Mouse (Mus musculus) brain, embryonic 14.5 days (tissue): Measurements from ENCODE around the gene Rab17. TPM values are rescaled to one million over a fixed set of nuclear protein-coding genes. Genes with fewer than 3 reads are reported as not detected.

Experiments
- DNase-seq: peaks from one replicate; pipeline ENCODE4 v3.0.0-alpha.2; 2011; ENCODE audit warnings: low read depth
- CTCF ChIP-seq: fragments of 200-500 bp; IDR thresholded peaks from 2 replicates; pipeline ENCODE4 v1.5.1; 2012; ENCODE audit warnings: inconsistent platforms, mild to moderate bottlenecking, moderate library complexity, borderline replicate concordance; ENCODE audit not compliant: insufficient read depth, insufficient read length; ENCODE audit errors: extremely low read depth
- POLR2A ChIP-seq: fragments of 200-500 bp; IDR thresholded peaks from 2 replicates; pipeline ENCODE4 v1.6.1; 2012; ENCODE audit warnings: mild to moderate bottlenecking, inconsistent platforms, borderline replicate concordance; ENCODE audit not compliant: poor library complexity, insufficient read depth, insufficient read length, severe bottlenecking; ENCODE audit errors: extremely low read depth
- polyA plus RNA-seq: library from polyadenylated mRNA; depleted of rRNA; stranded (reverse); fragments of >200 nt; gene quantifications from 2 replicates; pipeline ENCODE4 v1.2.3, GENCODE M21; 2012; rRNA removed

Gene Rab17
- 0.25 TPM in 1 of 2 replicates, not detected in the other for polyA plus RNA-seq

DNA sequence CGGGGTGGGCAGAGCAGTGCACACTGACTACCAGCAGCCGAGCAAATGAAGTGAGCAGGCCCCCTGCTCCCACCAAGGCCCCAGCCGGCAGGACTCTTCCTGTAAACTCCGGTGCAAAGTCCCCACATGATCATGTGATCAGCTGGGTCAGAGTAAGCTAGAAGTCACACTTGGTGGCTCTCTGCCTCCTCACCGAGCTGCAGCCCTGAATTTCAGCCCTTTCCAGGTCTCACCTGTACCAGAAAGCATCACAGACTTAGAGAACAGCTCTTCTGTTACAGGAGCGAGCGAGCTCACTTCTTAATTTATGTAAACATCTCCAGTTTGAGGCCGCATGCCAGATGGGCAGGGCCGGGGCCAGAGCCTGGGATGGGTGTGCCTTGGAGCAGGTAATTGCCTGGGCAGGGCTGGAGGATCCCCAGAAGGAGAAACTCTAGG lies at the start of gene Rab17:
Rab17 (minus strand) TSS at position 315 of the 438 bp plus-strand sequence.
- TF ChIP-seq CTCF (no peak), POLR2A (no peak)
- DNase-seq, result no peak

DNA sequence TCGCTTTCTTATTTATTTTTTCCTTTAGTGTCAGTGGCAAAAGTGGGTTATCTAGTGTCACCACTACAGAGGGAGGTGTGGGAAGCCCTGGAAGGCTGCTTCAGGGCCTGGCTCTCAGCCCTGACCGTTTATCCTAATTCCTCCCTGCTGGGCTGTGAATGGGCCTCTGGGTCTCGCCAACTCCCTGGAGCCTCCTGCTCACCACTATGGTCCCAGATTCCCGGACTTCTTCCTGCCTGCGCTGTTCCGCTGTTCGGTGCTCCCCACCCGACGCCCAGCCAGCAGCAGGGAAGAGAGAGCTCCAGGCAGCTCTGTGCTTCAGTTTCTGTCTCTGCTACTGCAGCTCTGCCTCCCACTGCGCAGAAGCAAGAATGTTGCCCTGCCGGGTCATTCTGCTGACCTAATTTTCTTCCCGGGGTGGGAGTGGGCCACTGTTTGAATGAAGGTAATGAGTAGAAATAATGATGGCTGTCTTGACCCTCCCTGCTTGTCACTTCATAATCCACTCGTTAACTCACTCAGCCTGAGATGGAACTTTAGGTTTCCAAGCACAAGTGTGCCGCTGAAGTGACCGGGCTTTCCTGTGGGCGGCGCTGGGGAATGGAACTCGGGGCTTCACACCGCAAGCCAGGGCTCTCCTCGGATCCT lies 47.8 kb upstream of the Rab17 start:
- no peak for TF ChIP-seq POLR2A
- no peak for TF ChIP-seq CTCF
- DNase-seq, result peak; percentile 38

DNA sequence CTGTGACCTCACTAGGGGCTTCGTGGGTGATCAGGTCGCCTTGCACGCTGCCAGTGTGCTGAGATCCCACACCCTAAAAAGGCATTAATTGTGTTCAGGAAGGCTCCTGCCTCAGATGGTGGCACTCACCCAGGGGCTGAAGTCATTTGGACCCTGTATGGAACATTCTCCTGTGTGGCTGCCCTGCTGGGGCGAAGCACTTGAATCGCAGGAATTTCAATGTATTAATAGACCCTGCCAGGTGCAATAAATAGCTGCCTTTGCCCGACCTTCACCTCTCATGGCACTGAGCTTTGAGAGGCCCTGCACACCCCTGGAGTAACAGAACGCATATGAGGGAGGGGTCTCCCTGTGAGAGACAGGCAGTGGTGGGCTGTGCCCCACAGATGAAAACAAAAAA lies 46.1 kb upstream of the Rab17 start:
- no peak for TF ChIP-seq POLR2A
- no peak for TF ChIP-seq CTCF
- DNase-seq, result no peak

DNA sequence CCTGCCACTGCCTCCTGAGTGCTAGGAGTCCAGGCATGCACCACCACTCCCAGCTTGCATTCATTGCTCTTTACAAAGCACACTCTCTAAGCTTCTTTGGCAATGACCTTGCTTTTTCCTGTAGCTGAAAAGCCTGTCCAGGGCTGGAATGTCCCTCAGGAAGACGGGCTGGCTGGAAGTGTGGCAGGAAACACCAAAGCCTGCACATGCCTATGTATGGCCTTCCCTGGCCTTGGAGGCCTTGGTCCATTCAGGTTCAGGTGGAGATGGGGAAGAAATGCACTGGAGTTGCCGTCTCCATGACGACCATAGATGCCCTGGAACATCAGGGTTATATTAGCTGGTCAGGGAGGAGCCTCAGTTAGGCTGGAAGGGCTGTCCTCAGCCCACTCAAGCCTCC lies 44.3 kb upstream of the Rab17 start:
- DNase-seq, result no peak
- TF ChIP-seq CTCF (no peak), POLR2A (no peak)

DNA sequence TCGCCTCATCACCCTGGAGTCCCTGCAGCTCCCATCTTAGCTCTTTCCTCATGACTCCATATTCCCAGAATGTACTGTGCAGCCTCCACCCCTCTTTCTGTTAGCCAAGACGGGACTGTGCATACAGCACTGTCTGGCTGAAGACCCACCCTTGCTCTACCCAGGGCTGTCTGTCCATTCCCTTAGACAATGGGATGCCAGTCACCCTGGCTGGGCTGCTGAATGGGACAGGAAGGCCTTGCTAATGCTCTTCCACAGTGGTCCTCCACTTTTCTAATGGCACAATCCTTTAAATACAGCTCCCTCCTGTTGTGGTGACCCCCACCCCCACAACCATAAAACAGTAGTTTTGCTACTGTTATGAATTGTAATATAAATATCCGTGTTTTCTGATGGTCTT lies 41.9 kb upstream of the Rab17 start:
- TF ChIP-seq POLR2A (no peak), CTCF (no peak)
- DNase-seq, result no peak

DNA sequence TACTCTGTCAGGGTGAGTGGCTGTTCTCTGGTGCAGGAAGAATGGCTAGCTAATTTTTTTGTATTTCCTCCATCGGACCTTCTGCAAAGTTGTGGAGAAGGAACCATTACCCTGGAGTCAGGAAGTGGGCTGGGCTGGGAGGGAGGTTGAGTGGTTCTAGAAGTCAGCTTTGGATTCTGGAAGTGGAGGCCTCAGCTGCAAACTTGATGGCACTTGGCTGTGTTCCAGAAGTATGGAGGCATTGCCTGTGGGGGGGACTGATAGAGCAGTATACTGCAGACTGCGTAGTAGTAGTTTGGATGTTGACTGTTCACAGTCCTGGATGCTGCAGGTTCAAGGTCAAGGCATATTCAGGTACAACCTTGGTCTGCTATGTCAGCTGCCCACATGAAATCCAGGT lies 41.3 kb upstream of the Rab17 start:
- TF ChIP-seq CTCF, result no peak
- no peak for TF ChIP-seq POLR2A
- no peak for DNase-seq

DNA sequence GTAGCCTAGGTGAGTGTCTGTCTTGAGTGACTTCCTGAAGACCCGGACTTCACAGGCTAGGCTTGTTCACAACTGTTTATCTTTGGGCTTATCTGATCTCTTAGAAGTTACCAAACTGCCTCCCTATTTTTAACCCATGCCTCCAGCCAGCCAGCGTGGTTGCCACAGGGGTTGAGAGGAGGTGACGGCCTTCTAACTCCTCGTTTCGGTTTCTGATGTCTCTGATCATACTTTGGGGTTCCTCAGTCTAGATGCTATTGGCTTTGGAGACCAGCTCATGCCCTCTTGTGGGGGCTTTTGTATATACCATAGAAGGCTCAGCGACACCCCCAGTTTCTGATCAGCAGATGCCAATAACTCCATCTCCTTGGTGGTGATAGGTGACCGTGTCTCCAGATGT lies 40.8 kb upstream of the Rab17 start:
- TF ChIP-seq CTCF, result no peak
- DNase-seq, result no peak

DNA sequence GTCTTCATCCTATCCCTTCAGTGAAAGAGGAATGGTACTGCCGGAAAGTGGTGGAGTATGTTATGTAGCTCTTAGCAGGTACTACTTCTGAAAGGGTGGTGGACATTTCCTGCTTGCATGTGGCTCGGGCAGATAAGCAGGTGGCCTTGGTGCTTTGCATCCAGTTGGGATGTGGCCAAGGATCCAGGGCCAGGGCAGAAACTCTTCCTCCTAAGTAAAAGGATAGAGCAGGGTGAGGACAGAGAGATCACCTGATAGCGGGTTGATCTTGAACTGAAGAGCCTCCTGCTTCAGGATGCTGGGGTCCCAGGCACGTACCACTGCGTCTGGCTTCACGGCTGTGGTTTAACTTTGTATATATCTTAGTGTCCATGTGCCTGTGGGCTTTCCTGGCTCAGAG lies 39.8 kb upstream of the Rab17 start:
- no peak for TF ChIP-seq CTCF
- no peak for TF ChIP-seq POLR2A
- DNase-seq, result no peak

DNA sequence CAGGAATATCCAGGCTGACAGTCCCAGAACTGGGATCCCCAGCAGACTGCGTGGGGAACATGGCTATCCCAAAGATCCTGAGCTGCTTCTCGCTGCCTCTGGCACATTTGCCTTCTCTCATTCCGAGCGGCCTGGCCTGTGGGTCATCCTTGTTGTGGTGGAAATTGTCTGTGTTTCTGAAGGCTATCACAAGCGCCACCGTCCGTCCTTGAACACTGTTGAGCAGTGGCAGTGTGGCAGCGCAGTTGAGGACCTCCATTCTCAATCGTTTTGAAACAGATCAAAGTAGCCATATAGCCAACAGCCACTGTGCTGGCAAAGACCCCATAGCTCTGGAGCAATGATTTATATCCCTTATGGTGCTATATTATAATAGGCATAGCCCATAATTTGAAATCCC lies 39.3 kb upstream of the Rab17 start:
- no peak for DNase-seq
- TF ChIP-seq POLR2A, result no peak
- no peak for TF ChIP-seq CTCF

DNA sequence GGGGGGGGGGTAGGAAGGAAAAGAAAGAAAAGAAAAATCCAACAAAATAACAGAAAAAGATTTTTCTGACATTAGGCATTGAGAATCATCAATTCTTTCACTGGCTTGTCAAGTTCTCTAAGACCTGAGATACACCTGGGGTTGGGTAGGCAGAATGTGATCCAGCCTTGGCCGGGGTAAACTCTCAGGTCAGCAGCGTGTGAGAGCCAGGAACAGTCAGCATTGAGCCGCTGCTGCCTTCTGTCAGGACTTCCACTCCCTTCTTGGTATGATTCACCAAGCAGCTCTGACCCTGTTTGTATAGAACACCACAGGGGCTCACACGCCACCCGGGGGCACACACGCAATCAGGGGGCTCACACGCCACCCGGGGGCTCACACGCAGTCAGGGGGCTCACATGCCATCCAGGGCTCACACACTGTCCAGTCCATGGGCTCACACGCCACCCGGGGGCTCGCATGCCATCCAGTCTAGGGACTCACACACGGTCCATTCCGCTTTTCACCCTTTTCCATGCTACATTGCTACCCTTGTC lies 38.8 kb upstream of the Rab17 start:
- no peak for DNase-seq
- TF ChIP-seq CTCF (no peak), POLR2A (no peak)

DNA sequence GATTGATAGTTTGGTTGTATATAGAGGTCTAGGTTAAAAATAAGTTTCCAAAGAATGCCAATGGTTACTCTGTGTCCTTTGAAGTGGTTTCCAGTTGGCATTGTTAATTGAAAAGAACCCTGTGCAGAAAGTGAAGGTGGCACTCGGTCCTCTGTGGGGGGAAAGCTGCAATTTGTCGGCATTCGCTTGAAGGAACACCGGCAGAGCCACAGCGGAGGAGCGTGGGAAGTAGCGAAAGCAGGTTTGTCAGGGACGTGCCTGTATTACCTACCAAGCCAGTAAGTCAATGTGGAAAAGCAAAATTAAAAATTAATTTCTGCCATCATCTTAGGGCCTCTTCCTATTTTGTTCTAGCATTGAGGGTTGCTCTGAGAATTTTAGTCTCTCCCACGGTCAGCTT lies 37.2 kb upstream of the Rab17 start:
- no peak for DNase-seq
- TF ChIP-seq POLR2A (no peak), CTCF (no peak)

DNA sequence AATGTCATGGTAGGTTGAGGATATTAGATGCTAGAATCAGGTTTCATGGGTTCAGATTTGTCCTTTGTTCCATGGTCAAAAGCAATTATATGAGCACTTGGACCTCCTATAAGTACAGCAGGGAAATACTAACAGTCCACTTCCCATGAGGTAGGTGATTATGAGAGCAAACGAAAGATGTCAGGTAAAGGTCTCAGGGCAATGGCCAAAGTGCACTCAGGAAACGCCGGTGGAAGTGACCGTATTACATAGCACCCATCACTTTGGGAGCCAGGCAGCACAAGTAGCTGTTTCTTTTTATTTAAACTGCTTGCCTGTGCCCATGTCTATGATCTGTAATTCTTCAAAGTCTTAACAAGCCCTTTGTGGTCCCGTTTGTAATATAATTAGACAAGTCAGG lies 36.6 kb upstream of the Rab17 start:
- TF ChIP-seq CTCF, result no peak
- TF ChIP-seq POLR2A, result no peak
- no peak for DNase-seq
